Mouse (Mus musculus): ENCODE measurements around the gene Dennd1a.

GRCm38 (mm10) chr2:37932240-37932639 is 354.9 kb downstream of the Dennd1a start:
- TF ChIP-seq CTCF (IDR thresholded peaks at IDR 0.05; ENCODE audit: low read depth): no peak
- no peak for TF ChIP-seq EP300 (optimal IDR thresholded peaks at IDR 0.05)

All from stomach, postnatal 0 days (tissue).